Mouse (Mus musculus): ENCODE measurements at regions not wholly inside any gene's neighbourhood (a gene's known extent, or its start where the extent isn't known, plus 50 kb on each side); places are given as distances from the start of the nearest gene placed in this dataset.

- TF ChIP-seq POLR2A (IDR thresholded peaks at IDR 0.05; ENCODE audit: borderline replicate concordance, extremely low read depth, low read depth, low read length) (no peak), CTCF (IDR thresholded peaks at IDR 0.05; ENCODE audit: insufficient read depth, low read length) (no peak)
These were observed 160.7 kb upstream of the Topaz1 start for GRCm38 (mm10) chr9:122586421-122586820.
